Mouse (Mus musculus) kidney, postnatal 36 days (tissue): ENCODE data around the gene Inafm2.

Source experiments
- DNase-seq, 2 experiments: peaks; one replicate each; pipeline ENCODE4 v3.0.0; 2021 to 2022; ENCODE audit warnings: mixed read lengths in 2 of 2

Gene Inafm2

GRCm38 (mm10) chr2:118745232-118745884 is at the start of gene Inafm2:
TSS of gene Inafm2 (plus strand) at chr2:118745758.
- peak; percentile 92 to 94 for DNase-seq

GRCm38 (mm10) chr2:118696451-118697308 is 48.9 kb upstream of the Inafm2 start:
- peak in 1 of 2 experiments; percentile 71 for DNase-seq

GRCm38 (mm10) chr2:118697311-118697877 is 48.2 kb upstream of the Inafm2 start:
- no peak for DNase-seq

- peak; percentile 52 to 63 for DNase-seq
Observed at GRCm38 (mm10) chr2:118697955-118698354, 47.6 kb upstream of the Inafm2 start.

- peak; percentile 80 to 94 for DNase-seq
Observed at GRCm38 (mm10) chr2:118700179-118701062, 45.1 kb upstream of the Inafm2 start.

GRCm38 (mm10) chr2:118701161-118701560 is 44.4 kb upstream of the Inafm2 start:
- DNase-seq: no peak

GRCm38 (mm10) chr2:118701971-118702882 is 43.3 kb upstream of the Inafm2 start:
- peak in 1 of 2 experiments; percentile 41 for DNase-seq

GRCm38 (mm10) chr2:118702883-118703761 is 42.4 kb upstream of the Inafm2 start:
- peak; percentile 48 to 82 for DNase-seq

- DNase-seq: peak in 1 of 2 experiments; percentile 69
Observed at GRCm38 (mm10) chr2:118703913-118704730, 41.4 kb upstream of the Inafm2 start, which contains the start of gene Ankrd63. TSS of gene Ankrd63 (minus strand) at chr2:118703963.

GRCm38 (mm10) chr2:118706436-118706835 is 39.1 kb upstream of the Inafm2 start:
- DNase-seq: no peak

GRCm38 (mm10) chr2:118708472-118708871 is 37.1 kb upstream of the Inafm2 start:
- peak in 1 of 2 experiments; percentile 44 for DNase-seq

GRCm38 (mm10) chr2:118709655-118710221 is 35.8 kb upstream of the Inafm2 start:
- no peak for DNase-seq

- peak in 1 of 2 experiments; percentile 77 for DNase-seq
Observed at GRCm38 (mm10) chr2:118711038-118711494, 34.5 kb upstream of the Inafm2 start.

GRCm38 (mm10) chr2:118713631-118714030 is 31.9 kb upstream of the Inafm2 start:
- no peak for DNase-seq

GRCm38 (mm10) chr2:118714230-118714629 is 31.3 kb upstream of the Inafm2 start:
- no peak for DNase-seq

GRCm38 (mm10) chr2:118716677-118717076 is 28.9 kb upstream of the Inafm2 start:
- DNase-seq: peak in 1 of 2 experiments; percentile 0

GRCm38 (mm10) chr2:118723693-118724486 is 21.7 kb upstream of the Inafm2 start:
- peak in 1 of 2 experiments; percentile 0 for DNase-seq

- peak; percentile 37 to 67 for DNase-seq
Observed at GRCm38 (mm10) chr2:118725511-118725910, 20.0 kb upstream of the Inafm2 start.
